ENCODE assay signal across 8 mouse cellular contexts in genomic region chr10:128082477-128082808, GRCm38 (mm10). TPM values are rescaled to one million over a fixed set of nuclear protein-coding genes. Genes with fewer than 3 reads are reported as not detected.
DNase-seq lines count a peak whose midpoint lies in the region; ATAC-seq and TF ChIP-seq lines count a peak whose summit lies in the region.

No protein-coding gene starts in this region.

- peaks cover 41% of the 10 kb centered on the region for H3K36me3 ChIP-seq in kidney, embryonic 15.5 days
- H3K36me3 ChIP-seq in hindbrain, embryonic 13.5 days, result peaks cover 35% of the 10 kb centered on the region
- H3K36me3 ChIP-seq in midbrain, embryonic 14.5 days (ENCODE audit: control insufficient read depth, insufficient read depth, low read length), result peaks cover 34% of the 10 kb centered on the region

- TF ChIP-seq CTCF in cortical plate, adult 2 months (IDR thresholded peaks at IDR 0.05; ENCODE audit: extremely low read depth, insufficient read depth, low read length), result no peak

- no peak for TF ChIP-seq POLR2A in cortical plate, adult 2 months (IDR thresholded peaks at IDR 0.05; ENCODE audit: extremely low read depth, insufficient read depth, low read length)

- H3K4me1 ChIP-seq in kidney, embryonic 15.5 days, result peaks cover 30% of the 10 kb centered on the region
- H3K4me1 ChIP-seq in cortical plate, adult 2 months (ENCODE audit: control insufficient read depth, insufficient read depth, low read length), result peaks cover 5% of the 10 kb centered on the region
- H3K4me1 ChIP-seq in hindbrain, embryonic 13.5 days (replicated peaks), result peaks cover 30% of the 10 kb centered on the region
- H3K4me1 ChIP-seq in midbrain, embryonic 14.5 days (ENCODE audit: control insufficient read depth, insufficient read depth, low read length), result peaks cover 11% of the 10 kb centered on the region

- H3K4me2 ChIP-seq in kidney, embryonic 15.5 days, result peak overlapping the region; percentile 61
- H3K4me2 ChIP-seq in hindbrain, embryonic 13.5 days, result peak overlapping the region; percentile 67
- peak overlapping the region; percentile 67 for H3K4me2 ChIP-seq in midbrain, embryonic 14.5 days (ENCODE audit: low read length)

- H3K4me3 ChIP-seq in kidney, embryonic 15.5 days (replicated peaks), result peak overlapping the region; percentile 98
- peak overlapping the region; percentile 87 for H3K4me3 ChIP-seq in cortical plate, adult 2 months (ENCODE audit: insufficient read depth, low read length)
- H3K4me3 ChIP-seq in hindbrain, embryonic 13.5 days, result peak overlapping the region; percentile 55
- peak overlapping the region; percentile 96 for H3K4me3 ChIP-seq in midbrain, embryonic 14.5 days (replicated peaks; ENCODE audit: low read depth, low read length)

- H3K27me3 ChIP-seq in kidney, embryonic 15.5 days, result no peaks in the 10 kb centered on the region
- no peaks in the 10 kb centered on the region for H3K27me3 ChIP-seq in hindbrain, embryonic 13.5 days
- H3K27me3 ChIP-seq in midbrain, embryonic 14.5 days (ENCODE audit: control insufficient read depth, insufficient read depth, low read length), result no peaks in the 10 kb centered on the region

- H3K9me3 ChIP-seq in kidney, embryonic 15.5 days (replicated peaks), result no peaks in the 10 kb centered on the region
- no peaks in the 10 kb centered on the region for H3K9me3 ChIP-seq in hindbrain, embryonic 13.5 days
- no peaks in the 10 kb centered on the region for H3K9me3 ChIP-seq in midbrain, embryonic 14.5 days (ENCODE audit: control insufficient read depth, low read length)

- no peak for DNase-seq in kidney, postnatal 4 days
- DNase-seq in midbrain, embryonic 14.5 days, result no peak
- no peak for DNase-seq in spleen, postnatal 10 days (ENCODE audit: low spot score in 2 of 2)
- no peak for DNase-seq in layer of hippocampus, postnatal 36 days
- DNase-seq in thymus, postnatal 10 days (ENCODE audit: low spot score in 2 of 2), result no peak

- no peak for ATAC-seq in kidney, embryonic 15.5 days (replicated peaks; ENCODE audit: low FRiP score)
- ATAC-seq in hindbrain, embryonic 13.5 days (ENCODE audit: low FRiP score), result no peak; the same call in 1 of the 2 replicates
- no peak for ATAC-seq in midbrain, embryonic 14.5 days (ENCODE audit: low FRiP score, low TSS enrichment)

- peak overlapping the region; percentile 65 for H3K9ac ChIP-seq in kidney, embryonic 15.5 days
- peak overlapping the region; percentile 82 for H3K9ac ChIP-seq in hindbrain, embryonic 13.5 days
- H3K9ac ChIP-seq in midbrain, embryonic 14.5 days (replicated peaks; ENCODE audit: low read length), result peak overlapping the region; percentile 63

- peak overlapping the region; percentile 93 for H3K27ac ChIP-seq in kidney, embryonic 15.5 days
- H3K27ac ChIP-seq in cortical plate, adult 2 months (ENCODE audit: insufficient read depth, low read length), result peak overlapping the region; percentile 73
- peak overlapping the region; percentile 86 for H3K27ac ChIP-seq in hindbrain, embryonic 13.5 days
- peak overlapping the region; percentile 79 for H3K27ac ChIP-seq in midbrain, embryonic 14.5 days (replicated peaks; ENCODE audit: low read depth, low read length)

- 9% methylated on average over 9 of the region's 9 CpGs for WGBS in kidney, embryonic 15.5 days
- 19% methylated on average over 9 of the region's 9 CpGs for WGBS in hindbrain, embryonic 13.5 days
- WGBS in midbrain, embryonic 14.5 days, result 17% methylated on average over 9 of the region's 9 CpGs

RNA-seq across cellular contexts. Expression of gene Atp5b, which starts 0.6 kb away (rescaled TPM):
- polyA plus RNA-seq in kidney, embryonic 15.5 days (2015; fragmentation: Nextera tagmentation; extraction: Ambion mirVana), result 2,850 and 2,855 TPM in 2 replicates
- 1,438 and 1,451 TPM in 2 replicates for polyA plus RNA-seq in cortical plate, adult 2 months (2012; rRNA removed)
- 2,105 and 2,130 TPM in 2 replicates for polyA plus RNA-seq in hindbrain, embryonic 13.5 days (2015; fragmentation: Nextera tagmentation; extraction: Ambion mirVana)
- polyA plus RNA-seq in midbrain, embryonic 14.5 days (2014; fragmentation: Nextera tagmentation; extraction: Ambion mirVana), result 1,898 and 2,035 TPM in 2 replicates
- 1,000 to 10,000 TPM; 1,628 to 1,744 TPM for total RNA-seq in layer of hippocampus, postnatal 36 days (2021)

RNA-seq across cellular contexts. Expression of gene Baz2a, which starts 8.9 kb away (rescaled TPM):
- polyA plus RNA-seq in kidney, embryonic 15.5 days (2015; fragmentation: Nextera tagmentation; extraction: Ambion mirVana), result 12.7 and 14.2 TPM in 2 replicates
- 30.2 and 32.1 TPM in 2 replicates for polyA plus RNA-seq in cortical plate, adult 2 months (2012; rRNA removed)
- polyA plus RNA-seq in hindbrain, embryonic 13.5 days (2015; fragmentation: Nextera tagmentation; extraction: Ambion mirVana), result 12.6 and 13.4 TPM in 2 replicates
- 14.8 and 19.4 TPM in 2 replicates for polyA plus RNA-seq in midbrain, embryonic 14.5 days (2014; fragmentation: Nextera tagmentation; extraction: Ambion mirVana)
- total RNA-seq in layer of hippocampus, postnatal 36 days (2021), result 10 to 100 TPM; 39.9 to 46.8 TPM

RNA-seq across cellular contexts. Expression of gene Ptges3, which starts 23.7 kb away (rescaled TPM):
- 493 and 571 TPM in 2 replicates for polyA plus RNA-seq in kidney, embryonic 15.5 days (2015; fragmentation: Nextera tagmentation; extraction: Ambion mirVana)
- polyA plus RNA-seq in cortical plate, adult 2 months (2012; rRNA removed), result 66.9 and 67.7 TPM in 2 replicates
- 440 and 454 TPM in 2 replicates for polyA plus RNA-seq in hindbrain, embryonic 13.5 days (2015; fragmentation: Nextera tagmentation; extraction: Ambion mirVana)
- polyA plus RNA-seq in midbrain, embryonic 14.5 days (2014; fragmentation: Nextera tagmentation; extraction: Ambion mirVana), result 413 and 443 TPM in 2 replicates
- 100 to 1,000 TPM; 155 to 157 TPM for total RNA-seq in layer of hippocampus, postnatal 36 days (2021)

RNA-seq across cellular contexts. Expression of gene Naca, which starts 47.1 kb away (rescaled TPM):
- polyA plus RNA-seq in kidney, embryonic 15.5 days (2015; fragmentation: Nextera tagmentation; extraction: Ambion mirVana), result 838 and 886 TPM in 2 replicates
- 175 and 177 TPM in 2 replicates for polyA plus RNA-seq in cortical plate, adult 2 months (2012; rRNA removed)
- polyA plus RNA-seq in hindbrain, embryonic 13.5 days (2015; fragmentation: Nextera tagmentation; extraction: Ambion mirVana), result 609 and 615 TPM in 2 replicates
- 627 and 634 TPM in 2 replicates for polyA plus RNA-seq in midbrain, embryonic 14.5 days (2014; fragmentation: Nextera tagmentation; extraction: Ambion mirVana)
- 100 to 1,000 TPM; 338 to 342 TPM for total RNA-seq in layer of hippocampus, postnatal 36 days (2021)
